Mouse (Mus musculus) layer of hippocampus, postnatal 36 days (tissue): ENCODE data around the gene Vmn2r95. TPM values are rescaled to one million over a fixed set of nuclear protein-coding genes. Genes with fewer than 3 reads are reported as not detected.
"Not testable (repeated sequence)": the region's sequence is repeated elsewhere in the genome, so short reads cannot be mapped to it uniquely, and the experiment has no call there.

Source experiments
- DNase-seq, 2 experiments: peaks; one replicate each; pipeline ENCODE4 v3.0.0; 2022
- total RNA-seq, 2 experiments: library from RNA; stranded (reverse); gene quantifications; 2 replicates each; pipeline ENCODE4 v1.2.3; 2021

Gene Vmn2r95
- total RNA-seq, result under 1 TPM in 1 of 2 experiments, not detected in 1; 0.03 TPM

DNA sequence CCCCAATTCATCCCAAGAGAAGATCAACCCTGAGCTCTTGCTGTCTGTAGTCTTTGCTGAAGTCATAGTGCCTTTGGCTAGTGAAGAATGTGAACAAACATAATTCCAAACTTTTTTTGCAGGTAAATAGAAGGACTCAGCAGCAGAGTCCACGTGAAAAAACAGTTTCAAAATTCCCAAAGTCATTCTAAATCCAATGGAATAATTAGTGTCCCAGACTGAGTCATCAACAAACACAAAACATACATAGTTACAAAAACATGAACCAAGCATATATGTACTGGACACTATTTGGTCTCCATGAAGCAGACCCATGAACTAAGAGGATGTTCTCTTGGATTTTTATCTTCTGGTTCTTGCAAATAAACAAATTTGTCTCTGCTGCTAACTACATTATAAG lies at the start of gene Vmn2r95:
Gene Vmn2r95 (plus strand): TSS at position 301 of the 400 bp plus-strand sequence.
- no peak for DNase-seq

GRCm38 (mm10) chr17:18455619-18456140 lies 31.8 kb downstream of the Vmn2r95 start:
- DNase-seq, result no peak

GRCm38 (mm10) chr17:18458126-18458634 lies 34.3 kb downstream of the Vmn2r95 start:
- not testable (repeated sequence) for DNase-seq

DNA sequence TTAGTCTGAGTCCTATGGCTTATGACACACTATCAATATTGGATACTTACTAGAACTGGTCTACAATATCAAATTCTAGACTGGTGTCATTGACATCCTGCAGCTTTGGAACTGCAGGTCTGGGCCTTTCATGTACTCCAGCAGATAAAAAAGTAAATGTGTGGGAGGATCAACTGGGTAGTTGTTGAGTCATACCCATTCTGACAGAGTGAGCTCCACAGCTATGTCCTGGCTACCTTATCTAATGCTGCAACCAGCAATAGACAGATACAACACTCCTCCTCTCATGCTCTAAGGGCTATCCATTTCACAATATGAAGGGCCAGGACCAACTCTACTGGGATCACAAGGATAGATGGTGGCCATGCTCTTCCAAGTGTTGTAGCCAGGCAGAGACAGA lies 38.8 kb downstream of the Vmn2r95 start:
- DNase-seq, result no peak

GRCm38 (mm10) chr17:18479885-18480284 lies 56.0 kb downstream of the Vmn2r95 start:
- DNase-seq, result no peak

Other genes with a start within 250 kb of the Vmn2r95 start
- not detected for gene Vmn2r94, start 146.3 kb upstream of the Vmn2r95 start, total RNA-seq
- gene Vmn2r93, start 126.0 kb upstream of the Vmn2r95 start, total RNA-seq, result not detected
- not detected for gene Vmn2r96, start 149.1 kb downstream of the Vmn2r95 start, total RNA-seq